Mouse (Mus musculus) C2C12 (cell line): ENCODE measurements around the gene Trim44. TPM values are rescaled to one million over a fixed set of nuclear protein-coding genes. Genes with fewer than 3 reads are reported as not detected.

ENCODE experiments used
- H3K27me3 ChIP-seq: one replicate; pipeline ENCODE4 v1.6.1; 2011; ENCODE audit not compliant: control insufficient read depth, insufficient read depth, insufficient read length
- H3K36me3 ChIP-seq: one replicate; pipeline ENCODE4 v1.6.1; 2011; ENCODE audit not compliant: control insufficient read depth, insufficient read depth
- H3K4me3 ChIP-seq: one replicate; pipeline ENCODE4 v1.5.1; 2011; ENCODE audit warnings: mild to moderate bottlenecking, control low read depth; ENCODE audit not compliant: poor library complexity, insufficient read depth, severe bottlenecking
- H3K79me2 ChIP-seq: one replicate; pipeline ENCODE4 v1.6.1; 2011; ENCODE audit not compliant: control insufficient read depth, insufficient read depth
- H3K79me3 ChIP-seq: one replicate; pipeline ENCODE4 v1.6.1; 2011; ENCODE audit warnings: low read depth, control low read depth
- H3ac ChIP-seq: one replicate; pipeline ENCODE3; 2011; ENCODE audit warnings: low read depth; ENCODE audit not compliant: control insufficient read depth, insufficient read length
- CEBPB ChIP-seq: IDR thresholded peaks from one replicate; pipeline ENCODE4 v1.6.1; 2011; ENCODE audit warnings: low read depth, mild to moderate bottlenecking, control low read depth, moderate library complexity
- CTCF ChIP-seq: IDR thresholded peaks from one replicate; pipeline ENCODE4 v1.5.1; 2011; ENCODE audit not compliant: control insufficient read depth, insufficient read depth, insufficient read length
- FOSL1 ChIP-seq: IDR thresholded peaks from one replicate; pipeline ENCODE4 v1.8.0; 2011; ENCODE audit warnings: mild to moderate bottlenecking, low read length; ENCODE audit not compliant: poor library complexity, insufficient read depth, severe bottlenecking
- MAX ChIP-seq: IDR thresholded peaks from one replicate; pipeline ENCODE4 v1.6.1; 2011; ENCODE audit warnings: mild to moderate bottlenecking, control low read depth
- MYOD1 ChIP-seq: IDR thresholded peaks from one replicate; pipeline ENCODE4 v1.6.1; 2011; ENCODE audit warnings: low read depth; ENCODE audit not compliant: control insufficient read depth, insufficient read length
- MYOG ChIP-seq: IDR thresholded peaks from one replicate; pipeline ENCODE4 v1.6.1; 2011; ENCODE audit not compliant: control insufficient read depth, insufficient read length; ENCODE audit errors: extremely low read depth
- USF1 ChIP-seq: IDR thresholded peaks from one replicate; pipeline ENCODE4 v1.6.1; 2011; ENCODE audit warnings: low read depth, mild to moderate bottlenecking, control low read depth, moderate library complexity
- polyA plus RNA-seq: library from polyadenylated mRNA; unstranded; fragments of >200 nt; fragmentation: generic; extraction: Trizol; gene quantifications from one replicate; pipeline ENCODE4 v1.2.1, GENCODE M21; 2012; ENCODE audit warnings: missing spikeins

Trim44 gene
- polyA plus RNA-seq, 1 experiment, result 12.9 TPM

- Histone ChIP-seq H3K79me2 (no peaks in the 10 kb centered on the region), H3K79me3 (no peaks in the 10 kb centered on the region), H3K36me3 (no peaks in the 10 kb centered on the region), H3ac (no peak overlapping the region), H3K4me3 (no peak overlapping the region), H3K27me3 (no peaks in the 10 kb centered on the region)
- TF ChIP-seq USF1 (no peak), MYOG (no peak), CEBPB (no peak), MAX (no peak), MYOD1 (no peak)
Observed at GRCm38 (mm10) chr2:102257964-102258605, 149.5 kb downstream of the Trim44 start.

- TF ChIP-seq MYOD1 (no peak), MAX (no peak), FOSL1 (no peak), CEBPB (no peak), CTCF (no peak), MYOG (no peak), USF1 (no peak)
- Histone ChIP-seq H3K27me3 (no peaks in the 10 kb centered on the region), H3ac (no peak overlapping the region), H3K79me3 (no peaks in the 10 kb centered on the region), H3K79me2 (no peaks in the 10 kb centered on the region), H3K4me3 (no peak overlapping the region), H3K36me3 (no peaks in the 10 kb centered on the region)
Observed at GRCm38 (mm10) chr2:102256591-102257335, 150.9 kb downstream of the Trim44 start.

GRCm38 (mm10) chr2:102256100-102256499 lies 151.5 kb downstream of the Trim44 start:
- Histone ChIP-seq H3K79me3 (no peaks in the 10 kb centered on the region), H3K79me2 (no peaks in the 10 kb centered on the region), H3ac (no peak overlapping the region), H3K4me3 (no peak overlapping the region), H3K27me3 (no peaks in the 10 kb centered on the region), H3K36me3 (no peaks in the 10 kb centered on the region)
- TF ChIP-seq CEBPB (no peak), FOSL1 (no peak), USF1 (no peak), MYOG (no peak), MYOD1 (no peak), MAX (no peak), CTCF (no peak)

- no peaks in the 10 kb centered on the region for H3K79me2 ChIP-seq
- TF ChIP-seq MYOD1, result no peak
- peak; percentile 77 for TF ChIP-seq USF1
- no peak for TF ChIP-seq MYOG
- TF ChIP-seq MAX, result no peak
- TF ChIP-seq CTCF, result no peak
- no peaks in the 10 kb centered on the region for H3K79me3 ChIP-seq
- H3K4me3 ChIP-seq, result no peak overlapping the region
- H3K27me3 ChIP-seq, result no peaks in the 10 kb centered on the region
- no peak overlapping the region for H3ac ChIP-seq
- H3K36me3 ChIP-seq, result no peaks in the 10 kb centered on the region
Observed at GRCm38 (mm10) chr2:102253204-102253603, 154.4 kb downstream of the Trim44 start.

GRCm38 (mm10) chr2:102252651-102253050 lies 155.0 kb downstream of the Trim44 start:
- no peak overlapping the region for H3ac ChIP-seq
- H3K36me3 ChIP-seq, result no peaks in the 10 kb centered on the region
- TF ChIP-seq CEBPB (no peak), MYOD1 (no peak), MAX (no peak), MYOG (no peak), USF1 (no peak), FOSL1 (no peak), CTCF (no peak)
- no peaks in the 10 kb centered on the region for H3K79me2 ChIP-seq
- H3K4me3 ChIP-seq, result no peak overlapping the region
- no peaks in the 10 kb centered on the region for H3K79me3 ChIP-seq
- no peaks in the 10 kb centered on the region for H3K27me3 ChIP-seq

Other genes starting within 250 kb of the Trim44 start
- gene Ldlrad3, start 221.4 kb downstream of the Trim44 start, polyA plus RNA-seq, result 15.5 TPM
- gene Fjx1, start 44.7 kb upstream of the Trim44 start, polyA plus RNA-seq, result 0.70 TPM
- not detected for gene Pamr1, start 142.2 kb upstream of the Trim44 start, polyA plus RNA-seq